Mouse (Mus musculus): Measurements from ENCODE around the gene Mrps21.

GRCm38 (mm10) chr3:95860323-95860722 lies 11.0 kb downstream of the Mrps21 start:
- TF ChIP-seq CTCF (IDR thresholded peaks at IDR 0.05; ENCODE audit: extremely low read depth, insufficient read length, insufficient replicate concordance, low read depth, low read length) (peak; percentile 7; the same call in 1 of the 2 replicates), POLR2A (IDR thresholded peaks at IDR 0.05; ENCODE audit: low read depth, low read length) (no peak)

Measured in small intestine, adult 2 months (tissue).